Mouse (Mus musculus) liver, embryonic 14.5 days (tissue): ENCODE data around the gene Kctd10. TPM values are rescaled to one million over a fixed set of nuclear protein-coding genes. Genes with fewer than 3 reads are reported as not detected.

ENCODE experiments used
- ATAC-seq: fragments of 200-750 bp; cut with Nextera tagmentation; 2 replicates; pipeline ENCODE4 v1.8.0; 2017; ENCODE audit warnings: moderate number of reproducible peaks, mild to moderate bottlenecking, moderate library complexity; ENCODE audit not compliant: insufficient read depth
- DNase-seq, 3 experiments: peaks; one replicate each; pipeline ENCODE4 v3.0.0-alpha.2; 2012 to 2013; ENCODE audit warnings: low read depth in 3 of 3, low spot score in 3 of 3
- H3K27ac ChIP-seq: fragments of 300-500 bp; sonication (generic); 2 replicates; pipeline ENCODE4 v1.5.1; 2014; ENCODE audit warnings: moderate library complexity, mild to moderate bottlenecking, control low read depth, inconsistent platforms
- H3K27me3 ChIP-seq: fragments of 300-500 bp; sonication (generic); 2 replicates; pipeline ENCODE4 v1.6.1; 2014; ENCODE audit warnings: mild to moderate bottlenecking, low read length, moderate library complexity; ENCODE audit not compliant: control insufficient read depth, insufficient read depth
- H3K36me3 ChIP-seq: fragments of 300-500 bp; sonication (generic); replicated peaks from 2 replicates; pipeline ENCODE4 v1.6.1; 2014; ENCODE audit warnings: low read depth; ENCODE audit not compliant: control insufficient read depth, insufficient read depth
- H3K4me1 ChIP-seq, 2 experiments: fragments of 200-500 bp in 1 of 2; fragments of 300-500 bp in 1 of 2; sonication (generic) in 1 of 2; replicated peaks; 2 replicates each; pipeline ENCODE4 v1.6.1; 2012 to 2014; ENCODE audit warnings: antibody characterized with exemption in 1 of 2, inconsistent platforms in 1 of 2, low read length in 1 of 2; ENCODE audit not compliant: control insufficient read depth in 2 of 2, insufficient read depth in 2 of 2
- H3K4me2 ChIP-seq: fragments of 300-500 bp; sonication (generic); 2 replicates; pipeline ENCODE4 v1.6.1; 2014; ENCODE audit warnings: low read depth, mild to moderate bottlenecking, control low read depth, moderate library complexity
- H3K4me3 ChIP-seq, 2 experiments: fragments of 200-500 bp in 1 of 2; fragments of 300-500 bp in 1 of 2; sonication (generic) in 1 of 2; 2 replicates each; pipeline ENCODE4 v1.5.1; 2012 to 2014; ENCODE audit warnings: low read depth in 2 of 2, low read length in 2 of 2, mild to moderate bottlenecking in 2 of 2, control low read depth in 1 of 2, inconsistent platforms in 1 of 2, moderate library complexity in 1 of 2; ENCODE audit not compliant: insufficient read depth in 1 of 2
- H3K9ac ChIP-seq: fragments of 300-500 bp; sonication (generic); replicated peaks from 2 replicates; pipeline ENCODE4 v1.6.1; 2014; ENCODE audit warnings: mild to moderate bottlenecking, control low read depth, moderate library complexity
- H3K9me3 ChIP-seq: fragments of 300-500 bp; sonication (generic); 2 replicates; pipeline ENCODE4 v1.6.1; 2016; ENCODE audit warnings: low read length, mixed read lengths; ENCODE audit not compliant: control insufficient read depth
- CTCF ChIP-seq: IDR thresholded peaks from 2 replicates; pipeline ENCODE4 v1.5.1; 2016; ENCODE audit warnings: antibody characterized with exemption, low read depth, control low read depth
- EP300 ChIP-seq: IDR thresholded peaks from 2 replicates; pipeline ENCODE4 v1.6.1; 2016; ENCODE audit warnings: antibody characterized with exemption, low read depth
- WGBS: fragments of 180-500 bp; shearing (Covaris S2); extraction: QIAGEN DNeasy Blood & Tissue Kit; methylation state at CpG from one replicate; pipeline ENCODE4 v1.1.7; 2014; ENCODE audit not compliant: insufficient replicate concordance; 5-methylcytosine and 5-hydroxymethylcytosine counted together
- polyA plus RNA-seq, 2 experiments: library from polyadenylated mRNA; depleted of rRNA in 1 of 2; stranded (reverse) in 1 of 2; unstranded in 1 of 2; fragments of >200 nt; fragmentation: Nextera tagmentation in 1 of 2; extraction: Ambion mirVana in 1 of 2; gene quantifications; 2 replicates each; pipeline versions ENCODE4 v1.2.1 to v1.2.3; 2012 to 2014

Gene Kctd10
- polyA plus RNA-seq, 2 experiments = 13.0 to 16.6 TPM

GRCm38 (mm10) chr5:114370371-114370776, 9.9 kb downstream of the Kctd10 start:
- Histone ChIP-seq H3K4me2 (no peak overlapping the region), H3K27me3 (no peaks in the 10 kb centered on the region), H3K9ac (no peak overlapping the region), H3K4me3 (no peak overlapping the region), H3K4me1 (peaks cover 37 to 40% of the 10 kb centered on the region in 2 experiments), H3K36me3 (peaks cover 22% of the 10 kb centered on the region), H3K27ac (no peak overlapping the region), H3K9me3 (no peaks in the 10 kb centered on the region)
- WGBS = 58% methylated on average over 9 of the region's 9 CpGs
- TF ChIP-seq EP300 = no peak
- TF ChIP-seq CTCF = 0 out of 2 replicates have a peak, but pooled peaks have one; percentile 15
- DNase-seq = no peak
- no peak for ATAC-seq

GRCm38 (mm10) chr5:114369921-114370320, 10.4 kb downstream of the Kctd10 start:
- no peak for DNase-seq
- H3K4me3 ChIP-seq = no peak overlapping the region
- no peak for TF ChIP-seq EP300
- TF ChIP-seq CTCF = no peak
- H3K36me3 ChIP-seq = peaks cover 22% of the 10 kb centered on the region
- H3K9me3 ChIP-seq = no peaks in the 10 kb centered on the region
- ATAC-seq = no peak
- H3K9ac ChIP-seq = no peak overlapping the region
- H3K27me3 ChIP-seq = no peaks in the 10 kb centered on the region
- peaks cover 35 to 37% of the 10 kb centered on the region in 2 experiments for H3K4me1 ChIP-seq
- H3K4me2 ChIP-seq = no peak overlapping the region
- H3K27ac ChIP-seq = no peak overlapping the region
- WGBS = 77% methylated on average over 9 of the region's 9 CpGs

GRCm38 (mm10) chr5:114368803-114369496, 11.4 kb downstream of the Kctd10 start:
- H3K9me3 ChIP-seq = no peaks in the 10 kb centered on the region
- no peak overlapping the region for H3K9ac ChIP-seq
- H3K4me1 ChIP-seq = peaks cover 25 to 27% of the 10 kb centered on the region in 2 experiments
- H3K4me3 ChIP-seq = no peak overlapping the region
- no peak overlapping the region for H3K27ac ChIP-seq
- no peaks in the 10 kb centered on the region for H3K27me3 ChIP-seq
- ATAC-seq (no peak), DNase-seq (no peak)
- TF ChIP-seq CTCF = no peak
- no peak for TF ChIP-seq EP300
- no peak overlapping the region for H3K4me2 ChIP-seq
- WGBS = 81% methylated on average over 16 of the region's 16 CpGs
- peaks cover 22% of the 10 kb centered on the region for H3K36me3 ChIP-seq

- Histone ChIP-seq H3K4me1 (peaks cover 22% of the 10 kb centered on the region in 2 experiments), H3K27me3 (no peaks in the 10 kb centered on the region), H3K4me2 (no peak overlapping the region), H3K27ac (no peak overlapping the region), H3K36me3 (peaks cover 19% of the 10 kb centered on the region; the same call in 1 of the 2 replicates), H3K9ac (no peak overlapping the region), H3K4me3 (no peak overlapping the region), H3K9me3 (no peaks in the 10 kb centered on the region)
- TF ChIP-seq CTCF (no peak), EP300 (no peak)
- WGBS = 84% methylated on average over 14 of the region's 14 CpGs
- ATAC-seq (no peak), DNase-seq (no peak)
Measured at GRCm38 (mm10) chr5:114368121-114368520, 12.2 kb downstream of the Kctd10 start.

- Histone ChIP-seq H3K4me3 (no peak overlapping the region), H3K27ac (no peak overlapping the region), H3K9ac (no peak overlapping the region), H3K36me3 (peaks cover 13% of the 10 kb centered on the region; the same call in 1 of the 2 replicates), H3K4me1 (no peaks in the 10 kb centered on the region), H3K4me2 (no peak overlapping the region), H3K9me3 (no peaks in the 10 kb centered on the region), H3K27me3 (no peaks in the 10 kb centered on the region)
- no peak for ATAC-seq
- 82% methylated on average over 23 of the region's 23 CpGs for WGBS
- TF ChIP-seq CTCF = no peak
- no peak for TF ChIP-seq EP300
- DNase-seq = no peak
Measured at GRCm38 (mm10) chr5:114365043-114365752, 15.1 kb downstream of the Kctd10 start.
